Mouse (Mus musculus) midbrain, postnatal 0 days (tissue): ENCODE measurements around the gene BC049762. TPM values are rescaled to one million over a fixed set of nuclear protein-coding genes. Genes with fewer than 3 reads are reported as not detected.

Source experiments
- ATAC-seq: fragments of 200-750 bp; cut with Nextera tagmentation; 2 replicates; pipeline ENCODE4 v1.8.0; 2017; ENCODE audit warnings: moderate number of reproducible peaks, mild to moderate bottlenecking, moderate TSS enrichment, moderate library complexity; ENCODE audit not compliant: low FRiP score
- DNase-seq: peaks from one replicate; pipeline ENCODE4 v3.0.0-alpha.2; 2015; ENCODE audit warnings: low spot score
- H3K27ac ChIP-seq: fragments of 300-500 bp; sonication (generic); 2 replicates; pipeline ENCODE4 v1.5.1; 2014; ENCODE audit warnings: low read depth, mild to moderate bottlenecking, low read length, mixed read lengths
- H3K27me3 ChIP-seq: fragments of 300-500 bp; sonication (generic); 2 replicates; pipeline ENCODE4 v1.6.1; 2014; ENCODE audit warnings: low read length, control low read depth, mixed read lengths; ENCODE audit not compliant: insufficient read depth
- H3K36me3 ChIP-seq: fragments of 300-500 bp; sonication (generic); 2 replicates; pipeline ENCODE4 v1.6.1; 2014; ENCODE audit warnings: low read length, control low read depth, mixed read lengths; ENCODE audit not compliant: insufficient read depth
- H3K4me1 ChIP-seq: fragments of 300-500 bp; sonication (generic); 2 replicates; pipeline ENCODE4 v1.6.1; 2014; ENCODE audit warnings: mild to moderate bottlenecking, control low read depth, antibody characterized with exemption, low read length, mixed read lengths; ENCODE audit not compliant: insufficient read depth
- H3K4me2 ChIP-seq: fragments of 300-500 bp; sonication (generic); 2 replicates; pipeline ENCODE4 v1.6.1; 2014; ENCODE audit warnings: low read depth, mild to moderate bottlenecking, low read length, mixed read lengths; ENCODE audit not compliant: poor library complexity, severe bottlenecking
- H3K4me3 ChIP-seq: fragments of 300-500 bp; sonication (generic); 2 replicates; pipeline ENCODE4 v1.5.1; 2014; ENCODE audit warnings: low read depth, mild to moderate bottlenecking, low read length, moderate library complexity
- H3K9ac ChIP-seq: fragments of 300-500 bp; sonication (generic); replicated peaks from 2 replicates; pipeline ENCODE4 v1.6.1; 2014; ENCODE audit warnings: mild to moderate bottlenecking, low read length, moderate library complexity, mixed read lengths; ENCODE audit not compliant: poor library complexity, severe bottlenecking
- H3K9me3 ChIP-seq: fragments of 300-500 bp; sonication (generic); 2 replicates; pipeline ENCODE4 v1.6.1; 2016; ENCODE audit warnings: low read length, control low read depth
- CTCF ChIP-seq: IDR thresholded peaks from 2 replicates; pipeline ENCODE4 v1.5.1; 2016; ENCODE audit warnings: antibody characterized with exemption, mild to moderate bottlenecking
- WGBS: fragments of 180-500 bp; shearing (Covaris S2); extraction: QIAGEN DNeasy Blood & Tissue Kit; methylation state at CpG from one replicate; pipeline ENCODE4 v1.1.7; 2014; 5-methylcytosine and 5-hydroxymethylcytosine counted together
- polyA plus RNA-seq: library from polyadenylated mRNA; unstranded; fragments of >200 nt; fragmentation: Nextera tagmentation; extraction: Ambion mirVana; gene quantifications from 2 replicates; pipeline ENCODE4 v1.2.1, GENCODE M21; 2015
- total RNA-seq: library from RNA; depleted of rRNA; stranded (reverse); fragments of >200 nt; gene quantifications from 2 replicates; pipeline ENCODE4 v1.2.3, GENCODE M21; 2014

The BC049762 gene
- total and polyA plus RNA-seq, 2 experiments from 2014 or later, result 0.38 to 0.49 TPM

- H3K9ac ChIP-seq, result no peak overlapping the region
- no peak for TF ChIP-seq CTCF
- no peak overlapping the region for H3K27ac ChIP-seq
- 89% methylated on average over 9 of the region's 9 CpGs for WGBS
- no peak overlapping the region for H3K4me2 ChIP-seq
- H3K27me3 ChIP-seq, result no peaks in the 10 kb centered on the region
- H3K4me1 ChIP-seq, result no peaks in the 10 kb centered on the region
- DNase-seq (no peak), ATAC-seq (no peak)
- no peak overlapping the region for H3K4me3 ChIP-seq
- H3K9me3 ChIP-seq, result no peaks in the 10 kb centered on the region
- H3K36me3 ChIP-seq, result no peaks in the 10 kb centered on the region
These were observed 28.2 kb downstream of the BC049762 start for GRCm38 (mm10) chr11:51234626-51235025.

GRCm38 (mm10) chr11:51227104-51227503 lies 35.7 kb downstream of the BC049762 start:
- no peak for ATAC-seq
- no peaks in the 10 kb centered on the region for H3K27me3 ChIP-seq
- no peak for TF ChIP-seq CTCF

GRCm38 (mm10) chr11:51220308-51220707 lies 42.5 kb downstream of the BC049762 start, which contains the start of gene Gm12569:
Gene Gm12569, plus strand, starts transcription at chr11:51220473.
- no peak within 1 kb of the TSS for H3K4me3 ChIP-seq
- H3K4me1 ChIP-seq, result no peaks in the 10 kb centered on the region
- no peak within 1 kb of the TSS for H3K27ac ChIP-seq
- ATAC-seq (no peak), DNase-seq (no peak)
- TF ChIP-seq CTCF, result no peak
- H3K36me3 ChIP-seq, result no peaks in the 10 kb centered on the region
- no peak within 1 kb of the TSS for H3K9ac ChIP-seq
- 95% methylated on average over 11 of the region's 11 CpGs for WGBS
- H3K9me3 ChIP-seq, result no peaks in the 10 kb centered on the region
- no peaks in the 10 kb centered on the region for H3K27me3 ChIP-seq
- no peak within 1 kb of the TSS for H3K4me2 ChIP-seq

More at GRCm38 (mm10) chr11:51227104-51227503, 35.7 kb downstream of the BC049762 start:
- Histone ChIP-seq H3K9ac (no peak overlapping the region), H3K36me3 (no peaks in the 10 kb centered on the region), H3K27ac (no peak overlapping the region), H3K4me3 (no peak overlapping the region), H3K4me2 (no peak overlapping the region), H3K9me3 (no peaks in the 10 kb centered on the region), H3K4me1 (no peaks in the 10 kb centered on the region)
- 82% methylated on average over 4 of the region's 4 CpGs for WGBS
- peak; percentile 2 for DNase-seq

- WGBS, result 82% methylated on average over 12 of the region's 12 CpGs
These were observed 43.4 kb downstream of the BC049762 start for GRCm38 (mm10) chr11:51219396-51219980.

GRCm38 (mm10) chr11:51214021-51214420 lies 48.8 kb downstream of the BC049762 start:
- WGBS, result 88% methylated on average over 7 of the region's 7 CpGs
- 0 out of 2 replicates have a peak, but pooled peaks have one; percentile 4 for TF ChIP-seq CTCF
- Histone ChIP-seq H3K27ac (no peak overlapping the region), H3K4me1 (no peaks in the 10 kb centered on the region), H3K36me3 (no peaks in the 10 kb centered on the region), H3K9me3 (no peaks in the 10 kb centered on the region), H3K27me3 (no peaks in the 10 kb centered on the region), H3K4me2 (no peak overlapping the region), H3K4me3 (no peak overlapping the region), H3K9ac (no peak overlapping the region)
- DNase-seq (no peak), ATAC-seq (no peak)

More at GRCm38 (mm10) chr11:51219396-51219980, 43.4 kb downstream of the BC049762 start:
- no peaks in the 10 kb centered on the region for H3K27me3 ChIP-seq
- H3K36me3 ChIP-seq, result no peaks in the 10 kb centered on the region
- DNase-seq, result no peak
- no peak overlapping the region for H3K27ac ChIP-seq
- H3K9ac ChIP-seq, result no peak overlapping the region
- no peak overlapping the region for H3K4me2 ChIP-seq
- TF ChIP-seq CTCF, result no peak
- ATAC-seq, result no peak
- no peaks in the 10 kb centered on the region for H3K9me3 ChIP-seq
- no peaks in the 10 kb centered on the region for H3K4me1 ChIP-seq
- no peak overlapping the region for H3K4me3 ChIP-seq

GRCm38 (mm10) chr11:51211426-51211825 lies 51.4 kb downstream of the BC049762 start:
- Histone ChIP-seq H3K4me2 (no peak overlapping the region), H3K27me3 (no peaks in the 10 kb centered on the region), H3K27ac (no peak overlapping the region), H3K9ac (no peak overlapping the region), H3K4me3 (no peak overlapping the region), H3K4me1 (no peaks in the 10 kb centered on the region), H3K36me3 (no peaks in the 10 kb centered on the region), H3K9me3 (no peaks in the 10 kb centered on the region)
- DNase-seq, result no peak
- WGBS, result 92% methylated on average over 5 of the region's 5 CpGs
- no peak for TF ChIP-seq CTCF
- no peak for ATAC-seq
